Mouse (Mus musculus): ENCODE measurements around the gene Armh2. TPM values are rescaled to one million over a fixed set of nuclear protein-coding genes. Genes with fewer than 3 reads are reported as not detected.
A peak's percentile ranks its signal among the peaks of the same experiment; 100 is the strongest.
"Not testable (repeated sequence)": the region's sequence is repeated elsewhere in the genome, so short reads cannot be mapped to it uniquely, and the experiment has no call there.

Gene Armh2
- polyA plus RNA-seq, 1 experiment from 2014 or later = not detected

- peaks cover 9% of the 10 kb centered on the region; the same call in 1 of the 2 replicates for H3K36me3 ChIP-seq (ENCODE audit: control insufficient read depth, insufficient read depth, low read length)
- H3K9me3 ChIP-seq (ENCODE audit: control insufficient read depth, low read length) = no peaks in the 10 kb centered on the region
- peak overlapping the region; percentile 65 for H3K4me2 ChIP-seq (ENCODE audit: low read depth, severe bottlenecking)
- H3K4me1 ChIP-seq (ENCODE audit: control insufficient read depth, insufficient read depth, low read length) = peaks cover 5% of the 10 kb centered on the region; the same call in 1 of the 2 replicates
- 0 out of 2 replicates have a peak, but pooled peaks have one; percentile 33 for ATAC-seq (ENCODE audit: insufficient number of reproducible peaks, low FRiP score, low TSS enrichment, low read depth)
- no peaks in the 10 kb centered on the region for H3K27me3 ChIP-seq (ENCODE audit: control insufficient read depth, insufficient read depth, low read length)
- no peak for DNase-seq (ENCODE audit: low spot score)
- H3K9ac ChIP-seq (ENCODE audit: low read length) = peak overlapping the region; percentile 96
- H3K27ac ChIP-seq (replicated peaks; ENCODE audit: low read depth, low read length) = peak overlapping the region; percentile 61; the same call in 1 of the 2 replicates
- WGBS = 7% methylated on average over 10 of the region's 10 CpGs
- H3K4me3 ChIP-seq (ENCODE audit: low read depth, low read length) = peak overlapping the region; percentile 91
Observed at GRCm38 (mm10) chr13:24761083-24761402, 20.0 kb downstream of the Armh2 start.

GRCm38 (mm10) chr13:24761403-24762227, 20.6 kb downstream of the Armh2 start, which contains the start of gene Gmnn:
Gene Gmnn, minus strand, starts transcription at chr13:24761923.
- peak within 1 kb of the TSS; percentile 65 for H3K4me2 ChIP-seq (ENCODE audit: low read depth, severe bottlenecking)
- under 1% methylated on average over 77 of the region's 79 CpGs for WGBS

DNA sequence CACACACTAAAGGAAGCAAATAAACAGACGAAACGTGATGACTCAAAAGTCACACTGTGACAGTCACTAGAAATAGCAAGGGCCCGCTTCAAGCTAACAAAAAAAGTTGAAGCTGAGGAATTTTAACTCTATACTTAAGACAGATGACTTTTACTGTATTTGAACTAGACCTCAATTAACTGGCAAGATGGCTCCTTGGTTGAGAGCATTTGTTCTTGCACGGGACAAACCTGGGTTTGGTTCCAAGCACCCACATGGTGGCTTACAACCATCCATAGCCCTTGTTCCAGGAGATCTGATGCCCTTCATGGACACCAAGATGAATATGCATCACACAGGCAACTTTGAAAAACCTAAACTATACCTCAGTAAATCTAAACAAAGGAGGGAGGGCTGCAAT, 21.2 kb downstream of the Armh2 start:
- 47% methylated on average over 4 of the region's 4 CpGs for WGBS
- H3K27ac ChIP-seq (replicated peaks; ENCODE audit: low read depth, low read length) = no peak overlapping the region
- H3K9ac ChIP-seq (ENCODE audit: low read length) = no peak overlapping the region
- ATAC-seq (ENCODE audit: insufficient number of reproducible peaks, low FRiP score, low TSS enrichment, low read depth) (no peak), DNase-seq (ENCODE audit: low spot score) (no peak)
- H3K9me3 ChIP-seq (ENCODE audit: control insufficient read depth, low read length) = no peaks in the 10 kb centered on the region
- H3K27me3 ChIP-seq (ENCODE audit: control insufficient read depth, insufficient read depth, low read length) = no peaks in the 10 kb centered on the region
- H3K4me2 ChIP-seq (ENCODE audit: low read depth, severe bottlenecking) = peak overlapping the region; percentile 65
- H3K4me3 ChIP-seq (ENCODE audit: low read depth, low read length) = peak overlapping the region; percentile 91
- peaks cover 2% of the 10 kb centered on the region; the same call in 1 of the 2 replicates for H3K36me3 ChIP-seq (ENCODE audit: control insufficient read depth, insufficient read depth, low read length)
- H3K4me1 ChIP-seq (ENCODE audit: control insufficient read depth, insufficient read depth, low read length) = peaks cover 5% of the 10 kb centered on the region; the same call in 1 of the 2 replicates

More at GRCm38 (mm10) chr13:24761403-24762227, 20.6 kb downstream of the Armh2 start, which contains the start of gene Gmnn:
- Histone ChIP-seq H3K27ac (replicated peaks; ENCODE audit: low read depth, low read length) (peak within 1 kb of the TSS; percentile 92), H3K9me3 (ENCODE audit: control insufficient read depth, low read length) (no peaks in the 10 kb centered on the region), H3K36me3 (ENCODE audit: control insufficient read depth, insufficient read depth, low read length) (peaks cover 6% of the 10 kb centered on the region; the same call in 1 of the 2 replicates), H3K27me3 (ENCODE audit: control insufficient read depth, insufficient read depth, low read length) (no peaks in the 10 kb centered on the region), H3K4me1 (ENCODE audit: control insufficient read depth, insufficient read depth, low read length) (peaks cover 5% of the 10 kb centered on the region; the same call in 1 of the 2 replicates), H3K9ac (ENCODE audit: low read length) (peak within 1 kb of the TSS; percentile 96), H3K4me3 (ENCODE audit: low read depth, low read length) (peak within 1 kb of the TSS; percentile 91)
- DNase-seq (ENCODE audit: low spot score) (peak; percentile 92), ATAC-seq (ENCODE audit: insufficient number of reproducible peaks, low FRiP score, low TSS enrichment, low read depth) (peak; percentile 98)

- not testable (repeated sequence) for H3K4me3 ChIP-seq (ENCODE audit: low read depth, low read length); H3K9me3 ChIP-seq (ENCODE audit: control insufficient read depth, low read length); H3K4me1 ChIP-seq (ENCODE audit: control insufficient read depth, insufficient read depth, low read length); H3K4me2 ChIP-seq (ENCODE audit: low read depth, severe bottlenecking); H3K27ac ChIP-seq (replicated peaks; ENCODE audit: low read depth, low read length); H3K27me3 ChIP-seq (ENCODE audit: control insufficient read depth, insufficient read depth, low read length); ATAC-seq (ENCODE audit: insufficient number of reproducible peaks, low FRiP score, low TSS enrichment, low read depth); DNase-seq (ENCODE audit: low spot score); H3K9ac ChIP-seq (ENCODE audit: low read length); H3K36me3 ChIP-seq (ENCODE audit: control insufficient read depth, insufficient read depth, low read length)
- WGBS = 79% methylated on average over 4 of the region's 4 CpGs
Observed at GRCm38 (mm10) chr13:24767809-24768208, 26.8 kb downstream of the Armh2 start.

GRCm38 (mm10) chr13:24771482-24771881, 30.4 kb downstream of the Armh2 start:
- not testable (repeated sequence) for H3K9ac ChIP-seq (ENCODE audit: low read length); H3K27ac ChIP-seq (replicated peaks; ENCODE audit: low read depth, low read length); H3K4me3 ChIP-seq (ENCODE audit: low read depth, low read length); DNase-seq (ENCODE audit: low spot score); H3K9me3 ChIP-seq (ENCODE audit: control insufficient read depth, low read length); H3K4me2 ChIP-seq (ENCODE audit: low read depth, severe bottlenecking); H3K4me1 ChIP-seq (ENCODE audit: control insufficient read depth, insufficient read depth, low read length); H3K36me3 ChIP-seq (ENCODE audit: control insufficient read depth, insufficient read depth, low read length); H3K27me3 ChIP-seq (ENCODE audit: control insufficient read depth, insufficient read depth, low read length); ATAC-seq (ENCODE audit: insufficient number of reproducible peaks, low FRiP score, low TSS enrichment, low read depth)
- whole genome bisulfite sequencing = 91% methylated on average over 10 of the region's 10 CpGs

- ATAC-seq (ENCODE audit: insufficient number of reproducible peaks, low FRiP score, low TSS enrichment, low read depth) (no peak), DNase-seq (ENCODE audit: low spot score) (peak; percentile 58)
- no peaks in the 10 kb centered on the region for H3K4me1 ChIP-seq (ENCODE audit: control insufficient read depth, insufficient read depth, low read length)
- WGBS = 61% methylated on average over 6 of the region's 7 CpGs
- H3K4me3 ChIP-seq (ENCODE audit: low read depth, low read length) = no peak overlapping the region
- H3K9ac ChIP-seq (ENCODE audit: low read length) = no peak overlapping the region
- H3K9me3 ChIP-seq (ENCODE audit: control insufficient read depth, low read length) = no peaks in the 10 kb centered on the region
- H3K4me2 ChIP-seq (ENCODE audit: low read depth, severe bottlenecking) = no peak overlapping the region
- H3K36me3 ChIP-seq (ENCODE audit: control insufficient read depth, insufficient read depth, low read length) = no peaks in the 10 kb centered on the region
- no peaks in the 10 kb centered on the region for H3K27me3 ChIP-seq (ENCODE audit: control insufficient read depth, insufficient read depth, low read length)
- H3K27ac ChIP-seq (replicated peaks; ENCODE audit: low read depth, low read length) = no peak overlapping the region
Observed at GRCm38 (mm10) chr13:24776146-24776844, 35.3 kb downstream of the Armh2 start.

- WGBS = 81% methylated on average over 2 of the region's 2 CpGs
- Histone ChIP-seq H3K36me3 (ENCODE audit: control insufficient read depth, insufficient read depth, low read length) (no peaks in the 10 kb centered on the region), H3K4me1 (ENCODE audit: control insufficient read depth, insufficient read depth, low read length) (no peaks in the 10 kb centered on the region), H3K27me3 (ENCODE audit: control insufficient read depth, insufficient read depth, low read length) (no peaks in the 10 kb centered on the region), H3K4me3 (ENCODE audit: low read depth, low read length) (no peak overlapping the region), H3K4me2 (ENCODE audit: low read depth, severe bottlenecking) (no peak overlapping the region), H3K27ac (replicated peaks; ENCODE audit: low read depth, low read length) (no peak overlapping the region), H3K9me3 (ENCODE audit: control insufficient read depth, low read length) (no peaks in the 10 kb centered on the region), H3K9ac (ENCODE audit: low read length) (no peak overlapping the region)
- no peak for DNase-seq (ENCODE audit: low spot score)
- no peak for ATAC-seq (ENCODE audit: insufficient number of reproducible peaks, low FRiP score, low TSS enrichment, low read depth)
Observed at GRCm38 (mm10) chr13:24778026-24778425, 37.0 kb downstream of the Armh2 start.

- Histone ChIP-seq H3K4me3 (ENCODE audit: low read depth, low read length) (no peak overlapping the region), H3K9ac (ENCODE audit: low read length) (no peak overlapping the region), H3K9me3 (ENCODE audit: control insufficient read depth, low read length) (no peaks in the 10 kb centered on the region), H3K36me3 (ENCODE audit: control insufficient read depth, insufficient read depth, low read length) (no peaks in the 10 kb centered on the region), H3K27ac (replicated peaks; ENCODE audit: low read depth, low read length) (no peak overlapping the region), H3K4me1 (ENCODE audit: control insufficient read depth, insufficient read depth, low read length) (no peaks in the 10 kb centered on the region), H3K27me3 (ENCODE audit: control insufficient read depth, insufficient read depth, low read length) (no peaks in the 10 kb centered on the region), H3K4me2 (ENCODE audit: low read depth, severe bottlenecking) (no peak overlapping the region)
- 88% methylated on average over 8 of the region's 8 CpGs for WGBS
- no peak for DNase-seq (ENCODE audit: low spot score)
- no peak for ATAC-seq (ENCODE audit: insufficient number of reproducible peaks, low FRiP score, low TSS enrichment, low read depth)
Observed at GRCm38 (mm10) chr13:24778706-24779380, 37.8 kb downstream of the Armh2 start.
